Mouse (Mus musculus): ENCODE measurements around the gene Xndc1. TPM values are rescaled to one million over a fixed set of nuclear protein-coding genes. Genes with fewer than 3 reads are reported as not detected.
"Not testable (repeated sequence)": the region's sequence is repeated elsewhere in the genome, so short reads cannot be mapped to it uniquely, and the experiment has no call there.

Xndc1 gene
- 49.8 and 50.7 TPM in 2 replicates for polyA plus RNA-seq (2016; fragmentation: Nextera tagmentation; extraction: Ambion mirVana)

GRCm38 (mm10) chr7:102065046-102065891 lies at the start of gene Xndc1, which contains the start of the genes Rnf121 and Xntrpc:
Gene Xndc1 (plus strand): TSS chr7:102065511.
Gene Rnf121 (minus strand): TSS chr7:102065469.
Gene Xntrpc (plus strand): TSS chr7:102065713.
- peak within 1 kb of the TSS; percentile 74 for H3K4me3 ChIP-seq (replicated peaks)
- peak; percentile 99 for ATAC-seq (ENCODE audit: low FRiP score)
- no peaks in the 10 kb centered on the region for H3K27me3 ChIP-seq
- 0 out of 2 replicates have a peak, but pooled peaks cover 4% of the 10 kb centered on the region for H3K36me3 ChIP-seq (replicated peaks)
- WGBS = under 1% methylated on average over 56 of the region's 56 CpGs
- peaks cover 30% of the 10 kb centered on the region for H3K4me1 ChIP-seq
- H3K9me3 ChIP-seq = no peaks in the 10 kb centered on the region
- H3K27ac ChIP-seq = peak within 1 kb of the TSS; percentile 74
- H3K9ac ChIP-seq = peak within 1 kb of the TSS; percentile 80
- H3K4me2 ChIP-seq = peak within 1 kb of the TSS; percentile 72

GRCm38 (mm10) chr7:102016936-102017335 lies 48.4 kb upstream of the Xndc1 start:
- Histone ChIP-seq H3K36me3 (replicated peaks) (peaks cover 94% of the 10 kb centered on the region), H3K9me3 (no peaks in the 10 kb centered on the region), H3K4me1 (no peaks in the 10 kb centered on the region), H3K9ac (no peak overlapping the region), H3K27me3 (no peaks in the 10 kb centered on the region), H3K27ac (no peak overlapping the region), H3K4me3 (replicated peaks) (no peak overlapping the region), H3K4me2 (no peak overlapping the region)
- ATAC-seq (ENCODE audit: low FRiP score) = no peak
- 91% methylated on average over 4 of the region's 4 CpGs for whole genome bisulfite sequencing

GRCm38 (mm10) chr7:102017452-102017851 lies 47.9 kb upstream of the Xndc1 start:
- no peaks in the 10 kb centered on the region for H3K27me3 ChIP-seq
- no peaks in the 10 kb centered on the region for H3K9me3 ChIP-seq
- H3K27ac ChIP-seq = no peak overlapping the region
- H3K4me1 ChIP-seq = no peaks in the 10 kb centered on the region
- no peak for ATAC-seq (ENCODE audit: low FRiP score)
- 92% methylated on average over 5 of the region's 5 CpGs for WGBS
- H3K4me3 ChIP-seq (replicated peaks) = no peak overlapping the region
- H3K9ac ChIP-seq = no peak overlapping the region
- H3K36me3 ChIP-seq (replicated peaks) = peaks cover 94% of the 10 kb centered on the region
- H3K4me2 ChIP-seq = no peak overlapping the region

- H3K4me1 ChIP-seq = no peaks in the 10 kb centered on the region
- H3K9me3 ChIP-seq = no peaks in the 10 kb centered on the region
- WGBS = 88% methylated on average over 7 of the region's 7 CpGs
- no peak for ATAC-seq (ENCODE audit: low FRiP score)
- no peak overlapping the region for H3K27ac ChIP-seq
- no peak overlapping the region for H3K9ac ChIP-seq
- no peaks in the 10 kb centered on the region for H3K27me3 ChIP-seq
- peaks cover 94% of the 10 kb centered on the region for H3K36me3 ChIP-seq (replicated peaks)
- H3K4me3 ChIP-seq (replicated peaks) = no peak overlapping the region
- H3K4me2 ChIP-seq = no peak overlapping the region
These were observed 47.3 kb upstream of the Xndc1 start for GRCm38 (mm10) chr7:102018034-102018433.

GRCm38 (mm10) chr7:102018590-102018989 lies 46.7 kb upstream of the Xndc1 start, which contains the start of gene Il18bp:
Gene Il18bp (minus strand): TSS chr7:102018690.
- no peak for ATAC-seq (ENCODE audit: low FRiP score)
- Histone ChIP-seq H3K9ac (no peak within 1 kb of the TSS), H3K9me3 (no peaks in the 10 kb centered on the region), H3K4me2 (no peak within 1 kb of the TSS), H3K4me1 (no peaks in the 10 kb centered on the region), H3K36me3 (replicated peaks) (peaks cover 94% of the 10 kb centered on the region), H3K27ac (no peak within 1 kb of the TSS), H3K4me3 (replicated peaks) (no peak within 1 kb of the TSS), H3K27me3 (no peaks in the 10 kb centered on the region)
- 92% methylated on average over 3 of the region's 3 CpGs for WGBS

GRCm38 (mm10) chr7:102019362-102019761 lies 45.9 kb upstream of the Xndc1 start:
- Histone ChIP-seq H3K9me3 (no peaks in the 10 kb centered on the region), H3K4me1 (no peaks in the 10 kb centered on the region), H3K36me3 (replicated peaks) (peaks cover 93% of the 10 kb centered on the region), H3K4me2 (no peak overlapping the region), H3K9ac (no peak overlapping the region), H3K27me3 (no peaks in the 10 kb centered on the region), H3K27ac (no peak overlapping the region), H3K4me3 (replicated peaks) (no peak overlapping the region)
- no peak for ATAC-seq (ENCODE audit: low FRiP score)
- WGBS = 78% methylated on average over 3 of the region's 3 CpGs

- not testable (repeated sequence) for ATAC-seq (ENCODE audit: low FRiP score); H3K9me3 ChIP-seq; H3K4me1 ChIP-seq; H3K9ac ChIP-seq; H3K4me3 ChIP-seq (replicated peaks); H3K27ac ChIP-seq; H3K27me3 ChIP-seq; H3K4me2 ChIP-seq
- peaks cover 91% of the 10 kb centered on the region for H3K36me3 ChIP-seq (replicated peaks)
- 91% methylated on average over 2 of the region's 2 CpGs for WGBS
These were observed 44.4 kb upstream of the Xndc1 start for GRCm38 (mm10) chr7:102020934-102021333.

GRCm38 (mm10) chr7:102023821-102024220 lies 41.5 kb upstream of the Xndc1 start:
- Histone ChIP-seq H3K4me1 (no peaks in the 10 kb centered on the region), H3K4me3 (replicated peaks) (no peak overlapping the region), H3K4me2 (no peak overlapping the region), H3K36me3 (replicated peaks) (peaks cover 85% of the 10 kb centered on the region), H3K9ac (no peak overlapping the region), H3K27me3 (no peaks in the 10 kb centered on the region), H3K27ac (no peak overlapping the region), H3K9me3 (no peaks in the 10 kb centered on the region)
- ATAC-seq (ENCODE audit: low FRiP score) = no peak
- 95% methylated on average over 9 of the region's 9 CpGs for WGBS

- Histone ChIP-seq H3K36me3 (replicated peaks) (peaks cover 78% of the 10 kb centered on the region), H3K9ac (no peak overlapping the region), H3K27me3 (no peaks in the 10 kb centered on the region), H3K27ac (no peak overlapping the region), H3K4me3 (replicated peaks) (no peak overlapping the region), H3K4me1 (no peaks in the 10 kb centered on the region), H3K9me3 (no peaks in the 10 kb centered on the region), H3K4me2 (no peak overlapping the region)
- no peak for ATAC-seq (ENCODE audit: low FRiP score)
- WGBS = 91% methylated on average over 2 of the region's 2 CpGs
These were observed 39.9 kb upstream of the Xndc1 start for GRCm38 (mm10) chr7:102025187-102026119.

- no peak for ATAC-seq (ENCODE audit: low FRiP score)
- Histone ChIP-seq H3K4me2 (no peak overlapping the region), H3K27me3 (no peaks in the 10 kb centered on the region), H3K4me1 (no peaks in the 10 kb centered on the region), H3K9ac (no peak overlapping the region), H3K4me3 (replicated peaks) (no peak overlapping the region), H3K9me3 (no peaks in the 10 kb centered on the region), H3K27ac (no peak overlapping the region), H3K36me3 (replicated peaks) (peaks cover 88% of the 10 kb centered on the region)
- WGBS = 88% methylated on average over 1 of the region's 1 CpGs
These were observed 30.4 kb upstream of the Xndc1 start for GRCm38 (mm10) chr7:102034904-102035303.

- Histone ChIP-seq H3K4me3 (replicated peaks) (no peak overlapping the region), H3K27me3 (no peaks in the 10 kb centered on the region), H3K4me2 (no peak overlapping the region), H3K9me3 (no peaks in the 10 kb centered on the region), H3K4me1 (no peaks in the 10 kb centered on the region), H3K36me3 (replicated peaks) (peaks cover 91% of the 10 kb centered on the region), H3K9ac (no peak overlapping the region), H3K27ac (no peak overlapping the region)
- ATAC-seq (ENCODE audit: low FRiP score) = no peak
- WGBS = 92% methylated on average over 2 of the region's 2 CpGs
These were observed 29.8 kb upstream of the Xndc1 start for GRCm38 (mm10) chr7:102035534-102035933.

- H3K27me3 ChIP-seq = no peaks in the 10 kb centered on the region
- no peak for ATAC-seq (ENCODE audit: low FRiP score)
- peaks cover 93% of the 10 kb centered on the region for H3K36me3 ChIP-seq (replicated peaks)
- H3K4me1 ChIP-seq = no peaks in the 10 kb centered on the region
- no peak overlapping the region for H3K27ac ChIP-seq
- no peak overlapping the region for H3K4me2 ChIP-seq
- no peak overlapping the region for H3K4me3 ChIP-seq (replicated peaks)
- WGBS = 97% methylated on average over 3 of the region's 3 CpGs
- H3K9ac ChIP-seq = no peak overlapping the region
- no peaks in the 10 kb centered on the region for H3K9me3 ChIP-seq
These were observed 28.0 kb upstream of the Xndc1 start for GRCm38 (mm10) chr7:102037318-102037717.

All from forebrain, embryonic 12.5 days (tissue).